Mouse (Mus musculus): ENCODE data around the gene Epn1. TPM values are rescaled to one million over a fixed set of nuclear protein-coding genes. Genes with fewer than 3 reads are reported as not detected.

The Epn1 gene
- total RNA-seq, 2 experiments from 2014 or later: 37.0 to 42.0 TPM

GRCm38 (mm10) chr7:5091008-5091728, 11.1 kb downstream of the Epn1 start:
- ATAC-seq (replicated peaks; ENCODE audit: poor library complexity): no peak

- no peak for ATAC-seq (replicated peaks; ENCODE audit: poor library complexity)
These were observed 12.3 kb downstream of the Epn1 start for GRCm38 (mm10) chr7:5092381-5092780.

GRCm38 (mm10) chr7:5092831-5093510, 12.9 kb downstream of the Epn1 start:
- no peak for ATAC-seq (replicated peaks; ENCODE audit: poor library complexity)

GRCm38 (mm10) chr7:5098769-5099168, 18.7 kb downstream of the Epn1 start:
- no peak for ATAC-seq (replicated peaks; ENCODE audit: poor library complexity)

- no peak for ATAC-seq (replicated peaks; ENCODE audit: poor library complexity)
These were observed 19.8 kb downstream of the Epn1 start for GRCm38 (mm10) chr7:5099796-5100195.

GRCm38 (mm10) chr7:5101066-5101663, 21.1 kb downstream of the Epn1 start:
- peak; percentile 92 for ATAC-seq (replicated peaks; ENCODE audit: poor library complexity)

- ATAC-seq (replicated peaks; ENCODE audit: poor library complexity): no peak
These were observed 22.5 kb downstream of the Epn1 start for GRCm38 (mm10) chr7:5102564-5102963.

- no peak for ATAC-seq (replicated peaks; ENCODE audit: poor library complexity)
These were observed 28.2 kb downstream of the Epn1 start for GRCm38 (mm10) chr7:5108272-5108671.

GRCm38 (mm10) chr7:5109301-5109700, 29.3 kb downstream of the Epn1 start:
- ATAC-seq (replicated peaks; ENCODE audit: poor library complexity): no peak

GRCm38 (mm10) chr7:5112701-5113100, 32.7 kb downstream of the Epn1 start:
- no peak for ATAC-seq (replicated peaks; ENCODE audit: poor library complexity)

GRCm38 (mm10) chr7:5116850-5117249, 36.8 kb downstream of the Epn1 start, which contains the start of gene Rfpl4:
TSS of gene Rfpl4 (minus strand) at chr7:5116950.
- ATAC-seq (replicated peaks; ENCODE audit: poor library complexity): no peak

GRCm38 (mm10) chr7:5125078-5125477, 45.0 kb downstream of the Epn1 start:
- no peak for ATAC-seq (replicated peaks; ENCODE audit: poor library complexity)

- peak; percentile 100 for ATAC-seq (replicated peaks; ENCODE audit: poor library complexity)
These were observed 45.7 kb downstream of the Epn1 start, which contains the start of gene Rasl2-9 for GRCm38 (mm10) chr7:5125549-5126406. TSS of gene Rasl2-9 (minus strand) at chr7:5125950.

Other genes starting within 250 kb of the Epn1 start
- gene Shisa7, start 235.5 kb upstream of the Epn1 start, total RNA-seq (2015): 0.05 TPM in 1 of 2 replicates, not detected in the other
- not detected in 2 replicates for gene Shisa7, start 235.5 kb upstream of the Epn1 start, total RNA-seq (2017)
- 9.1 and 13.4 TPM in 2 replicates for gene Isoc2b, start 210.0 kb upstream of the Epn1 start, total RNA-seq (2015)
- gene Isoc2b, start 210.0 kb upstream of the Epn1 start, total RNA-seq (2017): 34.9 and 98.1 TPM in 2 replicates
- gene Isoc2a, start 203.1 kb upstream of the Epn1 start, total RNA-seq (2015): 2.4 and 3.1 TPM in 2 replicates
- 7.3 and 8.7 TPM in 2 replicates for gene Isoc2a, start 203.1 kb upstream of the Epn1 start, total RNA-seq (2017)
- gene Gm36210, start 173.7 kb upstream of the Epn1 start, total RNA-seq (2015): not detected in 2 replicates
- not detected in 2 replicates for gene Gm36210, start 173.7 kb upstream of the Epn1 start, total RNA-seq (2017)
- 7.4 and 8.0 TPM in 2 replicates for gene Zfp628, start 165.0 kb upstream of the Epn1 start, total RNA-seq (2015)
- 1.9 and 2.7 TPM in 2 replicates for gene Zfp628, start 165.0 kb upstream of the Epn1 start, total RNA-seq (2017)
- gene Nat14, start 158.2 kb upstream of the Epn1 start, total RNA-seq (2015): 0.20 and 0.64 TPM in 2 replicates
- gene Nat14, start 158.2 kb upstream of the Epn1 start, total RNA-seq (2017): not detected in 2 replicates
- gene Ssc5d, start 154.4 kb upstream of the Epn1 start, total RNA-seq (2015): not detected in 2 replicates
- 0.10 TPM in 1 of 2 replicates, not detected in the other for gene Ssc5d, start 154.4 kb upstream of the Epn1 start, total RNA-seq (2017)
- gene Sbk2, start 115.8 kb upstream of the Epn1 start, total RNA-seq (2015): not detected in 2 replicates
- not detected in 2 replicates for gene Sbk2, start 115.8 kb upstream of the Epn1 start, total RNA-seq (2017)
- gene Sbk3, start 109.1 kb upstream of the Epn1 start, total RNA-seq (2015): not detected in 2 replicates
- gene Sbk3, start 109.1 kb upstream of the Epn1 start, total RNA-seq (2017): not detected in 2 replicates
- 11.1 and 14.3 TPM in 2 replicates for gene Zfp579, start 84.1 kb upstream of the Epn1 start, total RNA-seq (2015)
- 2.7 and 4.2 TPM in 2 replicates for gene Zfp579, start 84.1 kb upstream of the Epn1 start, total RNA-seq (2017)
- 11.0 and 13.0 TPM in 2 replicates for gene Zfp524, start 65.8 kb upstream of the Epn1 start, total RNA-seq (2015)
- gene Zfp524, start 65.8 kb upstream of the Epn1 start, total RNA-seq (2017): 5.5 and 7.4 TPM in 2 replicates
- gene Fiz1, start 65.5 kb upstream of the Epn1 start, total RNA-seq (2015): 35.6 and 39.2 TPM in 2 replicates
- 17.7 and 24.0 TPM in 2 replicates for gene Fiz1, start 65.5 kb upstream of the Epn1 start, total RNA-seq (2017)
- gene Gm44973, start 64.7 kb upstream of the Epn1 start, total RNA-seq (2015): 1.9 and 4.6 TPM in 2 replicates
- gene Gm44973, start 64.7 kb upstream of the Epn1 start, total RNA-seq (2017): not detected in 2 replicates
- gene Zfp865, start 59.9 kb upstream of the Epn1 start, total RNA-seq (2015): 13.2 and 14.5 TPM in 2 replicates
- gene Zfp865, start 59.9 kb upstream of the Epn1 start, total RNA-seq (2017): 12.4 and 14.4 TPM in 2 replicates
- 0.57 TPM in 1 of 2 replicates, not detected in the other for gene Ccdc106, start 59.7 kb upstream of the Epn1 start, total RNA-seq (2015)
- 0.21 TPM in 1 of 2 replicates, not detected in the other for gene Ccdc106, start 59.7 kb upstream of the Epn1 start, total RNA-seq (2017)
- gene 4632433K11Rik, start 46.1 kb upstream of the Epn1 start, total RNA-seq (2015): not detected in 2 replicates
- 0.88 TPM in 1 of 2 replicates, not detected in the other for gene 4632433K11Rik, start 46.1 kb upstream of the Epn1 start, total RNA-seq (2017)
- gene Zfp784, start 41.8 kb upstream of the Epn1 start, total RNA-seq (2015): 0.72 and 1.5 TPM in 2 replicates
- gene Zfp784, start 41.8 kb upstream of the Epn1 start, total RNA-seq (2017): 1.6 and 1.7 TPM in 2 replicates
- 2.3 and 3.0 TPM in 2 replicates for gene Zfp580, start 28.7 kb upstream of the Epn1 start, total RNA-seq (2015)
- gene Zfp580, start 28.7 kb upstream of the Epn1 start, total RNA-seq (2017): 0.24 and 0.67 TPM in 2 replicates
- 99.3 TPM in 2 replicates for gene U2af2, start 18.1 kb upstream of the Epn1 start, total RNA-seq (2015)
- 225 and 247 TPM in 2 replicates for gene U2af2, start 18.1 kb upstream of the Epn1 start, total RNA-seq (2017)
- gene Rfpl4, start 36.7 kb downstream of the Epn1 start, total RNA-seq (2015): not detected in 2 replicates
- gene Rfpl4, start 36.7 kb downstream of the Epn1 start, total RNA-seq (2017): not detected in 2 replicates
- not detected in 2 replicates for gene Rasl2-9, start 45.7 kb downstream of the Epn1 start, total RNA-seq (2015)
- not detected in 2 replicates for gene Rasl2-9, start 45.7 kb downstream of the Epn1 start, total RNA-seq (2017)
- not detected in 2 replicates for gene Vmn1r55, start 69.4 kb downstream of the Epn1 start, total RNA-seq (2015)
- not detected in 2 replicates for gene Vmn1r55, start 69.4 kb downstream of the Epn1 start, total RNA-seq (2017)
- not detected in 2 replicates for gene Vmn1r56, start 116.5 kb downstream of the Epn1 start, total RNA-seq (2015)
- gene Vmn1r56, start 116.5 kb downstream of the Epn1 start, total RNA-seq (2017): not detected in 2 replicates
- not detected in 2 replicates for gene Vmn1r57, start 138.3 kb downstream of the Epn1 start, total RNA-seq (2015)
- gene Vmn1r57, start 138.3 kb downstream of the Epn1 start, total RNA-seq (2017): not detected in 2 replicates

All from megakaryocyte progenitor cell, adult 5-6 weeks (primary cell).